Mouse (Mus musculus) gastrocnemius, postnatal 36 days (tissue): ENCODE measurements around the gene Chst10. TPM values are rescaled to one million over a fixed set of nuclear protein-coding genes. Genes with fewer than 3 reads are reported as not detected.

Source experiments
- DNase-seq, 2 experiments: peaks; one replicate each; pipeline ENCODE4 v3.0.0; 2022
- intact Hi-C: fragments of 180-260 bp; cut with DNase I; formaldehyde crosslinking; loops from one replicate; pipeline ENCODE4 v1.15.1; 2025
- total RNA-seq, 2 experiments: library from RNA; stranded (reverse); gene quantifications; 2 replicates each; pipeline ENCODE4 v1.2.3; 2021

Gene Chst10
- total RNA-seq, 2 experiments from 2014 or later = 0.10 to 0.28 TPM

DNA sequence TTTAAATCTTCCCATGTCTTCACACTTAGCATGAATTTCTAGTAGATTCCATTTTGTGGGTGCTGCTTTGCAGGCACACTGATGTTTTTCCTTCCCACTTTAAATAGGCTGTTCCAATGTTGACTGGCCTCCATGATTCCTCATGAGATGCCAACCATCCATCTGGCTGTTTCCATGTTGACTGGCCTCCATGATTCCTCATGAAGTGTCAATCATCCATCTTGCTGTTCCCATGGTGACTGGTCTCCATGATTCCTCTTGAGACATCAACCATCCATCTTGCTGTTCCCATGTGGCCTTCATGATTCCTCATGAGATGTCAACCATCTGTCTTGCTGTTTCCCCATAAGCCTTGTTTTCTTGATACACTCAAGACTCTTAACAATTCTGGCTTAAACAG lies 78.3 kb downstream of the Chst10 start:
- no peak for DNase-seq
- intact Hi-C loops = no loop called here

DNA sequence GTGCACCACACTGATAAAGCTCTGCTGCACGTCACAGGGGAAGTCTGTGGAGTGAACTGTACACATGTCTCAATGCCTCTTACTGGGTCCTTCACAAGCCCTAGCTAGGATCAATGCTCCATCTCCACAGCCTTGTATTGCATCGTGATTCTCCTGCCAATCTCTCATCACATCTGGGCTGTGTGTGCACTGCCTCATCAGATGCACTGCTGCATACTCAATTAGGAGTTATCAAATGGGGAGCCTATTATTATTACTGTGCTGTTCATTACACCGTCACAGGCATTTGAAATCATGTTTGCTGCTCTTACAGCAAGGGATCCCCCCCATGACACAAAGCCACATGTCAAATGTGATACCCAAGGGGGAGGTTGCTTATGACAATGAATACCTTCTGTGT lies 80.3 kb downstream of the Chst10 start:
- intact Hi-C loops = no loop called here
- DNase-seq = no peak

DNA sequence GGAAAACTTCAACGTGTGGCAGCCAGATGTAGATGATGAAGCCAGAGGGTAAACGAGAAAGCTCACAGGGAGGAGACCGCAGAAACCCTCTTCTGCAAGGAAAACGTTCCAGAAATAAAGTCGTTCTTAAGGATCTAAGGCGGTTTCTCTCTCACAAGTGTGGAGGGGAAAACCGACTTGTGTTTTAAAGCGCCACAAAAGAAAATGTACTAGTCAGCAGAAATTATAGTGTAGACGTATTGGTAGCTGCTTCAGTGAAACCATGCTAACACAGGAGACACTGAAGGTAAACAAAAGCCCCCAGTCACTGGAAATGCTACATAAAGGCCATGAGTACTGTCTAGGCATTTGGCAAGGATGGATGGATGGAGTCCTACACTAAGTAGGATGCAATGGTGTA lies 80.7 kb downstream of the Chst10 start:
- intact Hi-C loops = no loop called here

DNA sequence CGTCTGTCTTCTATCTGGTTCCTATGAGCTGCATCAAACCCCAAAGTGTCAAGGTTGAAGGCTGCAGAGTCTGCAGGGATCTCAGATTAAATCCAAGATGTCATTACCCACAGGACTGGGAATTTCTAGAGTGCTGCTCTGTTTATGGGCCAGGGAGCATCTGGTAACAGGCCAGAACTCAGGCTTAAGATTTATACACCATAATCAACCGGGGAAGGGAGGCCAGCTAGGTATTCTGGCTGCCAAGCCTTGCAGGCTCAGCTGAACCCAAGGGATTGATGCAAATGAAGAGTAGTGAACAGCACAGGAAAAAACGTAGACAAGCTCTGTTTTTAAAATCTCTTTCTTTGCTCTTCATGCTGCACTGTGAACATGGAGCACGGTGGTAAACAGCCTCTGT lies 81.7 kb downstream of the Chst10 start:
- intact Hi-C loops = no loop called here
- no peak for DNase-seq

More for the DNA sequence above, 80.7 kb downstream of the Chst10 start:
- no peak for DNase-seq

Other genes with a start within 250 kb of the Chst10 start
- 1 to 10 TPM; 1.8 to 1.9 TPM for gene Aff3, start 233.2 kb downstream of the Chst10 start, total RNA-seq
- gene Lonrf2, start 61.5 kb downstream of the Chst10 start, total RNA-seq = under 1 TPM; 0.28 to 0.42 TPM
- not detected for gene Nms, start 41.0 kb upstream of the Chst10 start, total RNA-seq
- 10 to 100 TPM; 54.8 to 62.3 TPM for gene Pdcl3, start 87.4 kb upstream of the Chst10 start, total RNA-seq